Mouse (Mus musculus): ENCODE data around the gene Shf.

GRCm38 (mm10) chr2:122377215-122377674 lies 8.3 kb upstream of the Shf start:
- no peak for TF ChIP-seq CTCF (IDR thresholded peaks at IDR 0.05; ENCODE audit: low read depth)
- TF ChIP-seq EP300 (IDR thresholded peaks at IDR 0.05; ENCODE audit: low read depth), result 0 out of 2 replicates have a peak, but pooled peaks have one; percentile 41
